Mouse (Mus musculus) gastrocnemius, adult 2 months (tissue): ENCODE results near the gene Ccdc97. TPM values are rescaled to one million over a fixed set of nuclear protein-coding genes. Genes with fewer than 3 reads are reported as not detected.

Experiments
- DNase-seq: peaks from one replicate; pipeline ENCODE4 v3.0.0; 2022
- H3K27ac ChIP-seq: fragments of 200-600 bp; 2 replicates; pipeline ENCODE4 v1.8.1; 2022; ENCODE audit warnings: mild to moderate bottlenecking
- H3K4me3 ChIP-seq: fragments of 200-600 bp; 2 replicates; pipeline ENCODE4 v1.8.1; 2022; ENCODE audit warnings: mild to moderate bottlenecking, moderate library complexity
- CTCF ChIP-seq: fragments of 200-600 bp; IDR thresholded peaks from 2 replicates; pipeline ENCODE4 v1.8.1; 2022; ENCODE audit warnings: antibody characterized with exemption, mild to moderate bottlenecking, moderate library complexity
- intact Hi-C: fragments of 180-260 bp; cut with DNase I; formaldehyde crosslinking; loops from one replicate; pipeline ENCODE4 v1.15.1; 2025
- total RNA-seq, 2 experiments: library from RNA; stranded (reverse); gene quantifications; 2 replicates each; pipeline ENCODE4 v1.2.3; 2021

The Ccdc97 gene
- total RNA-seq, 2 experiments from 2014 or later = 39.4 to 44.3 TPM

DNA sequence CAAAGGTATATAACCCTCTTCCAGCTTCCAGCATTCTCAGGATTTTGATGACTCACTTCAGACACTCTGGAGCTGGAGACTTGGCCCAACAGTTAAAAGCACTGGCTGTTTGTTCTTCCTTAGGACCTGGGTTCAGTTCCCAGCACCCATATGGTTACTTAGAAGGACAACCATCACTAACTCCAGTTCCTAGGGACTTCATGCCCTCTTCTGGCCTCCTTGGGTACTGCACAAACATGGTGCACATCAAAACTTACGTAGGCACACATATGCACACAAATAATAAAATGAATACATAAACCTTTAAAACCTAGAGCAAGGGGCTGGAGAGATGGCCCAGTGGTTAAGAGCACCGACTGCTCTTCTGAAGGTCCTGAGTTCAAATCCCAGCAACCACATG lies 16.5 kb downstream of the Ccdc97 start:
- TF ChIP-seq CTCF = peak; percentile 27; the same call in 1 of the 2 replicates
- Histone ChIP-seq H3K27ac (no peak overlapping the region), H3K4me3 (no peak overlapping the region)
- DNase-seq = no peak
- intact Hi-C loops = no loop called here

- intact Hi-C loops = no loop called here
- TF ChIP-seq CTCF = peak; percentile 30; the same call in 1 of the 2 replicates
- DNase-seq = no peak
Measured at GRCm38 (mm10) chr7:25700732-25701131, 18.2 kb downstream of the Ccdc97 start.

GRCm38 (mm10) chr7:25699851-25700250 lies 19.0 kb downstream of the Ccdc97 start:
- TF ChIP-seq CTCF = no peak
- no peak for DNase-seq
- Histone ChIP-seq H3K27ac (no peak overlapping the region), H3K4me3 (no peak overlapping the region)
- intact Hi-C loops = no loop called here

More at GRCm38 (mm10) chr7:25700732-25701131, 18.2 kb downstream of the Ccdc97 start:
- Histone ChIP-seq H3K4me3 (no peak overlapping the region), H3K27ac (no peak overlapping the region)

GRCm38 (mm10) chr7:25694104-25694503 lies 24.8 kb downstream of the Ccdc97 start:
- intact Hi-C loops = no loop called here
- TF ChIP-seq CTCF = no peak
- DNase-seq = no peak
- Histone ChIP-seq H3K27ac (no peak overlapping the region), H3K4me3 (no peak overlapping the region)

DNA sequence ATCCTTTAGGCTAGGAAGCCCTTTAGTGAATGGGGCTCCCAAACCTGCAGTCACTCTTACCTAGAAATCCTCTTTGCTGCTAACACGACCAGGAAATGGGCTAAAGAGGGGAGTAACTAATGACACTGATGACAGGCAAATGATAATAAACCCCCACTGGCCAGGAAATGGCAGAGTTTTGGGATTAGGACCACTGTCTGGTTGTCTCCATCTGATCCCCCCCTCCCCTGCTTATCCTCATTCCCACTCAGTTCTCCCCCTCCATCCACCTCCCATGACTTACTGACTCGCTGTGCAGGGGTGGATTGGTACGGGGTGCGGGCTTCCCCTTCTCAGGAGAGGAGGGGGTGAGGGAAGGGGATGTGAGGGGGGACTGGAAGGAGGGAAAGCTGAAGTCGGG lies 28.8 kb downstream of the Ccdc97 start:
- intact Hi-C loops = no loop called here

DNA sequence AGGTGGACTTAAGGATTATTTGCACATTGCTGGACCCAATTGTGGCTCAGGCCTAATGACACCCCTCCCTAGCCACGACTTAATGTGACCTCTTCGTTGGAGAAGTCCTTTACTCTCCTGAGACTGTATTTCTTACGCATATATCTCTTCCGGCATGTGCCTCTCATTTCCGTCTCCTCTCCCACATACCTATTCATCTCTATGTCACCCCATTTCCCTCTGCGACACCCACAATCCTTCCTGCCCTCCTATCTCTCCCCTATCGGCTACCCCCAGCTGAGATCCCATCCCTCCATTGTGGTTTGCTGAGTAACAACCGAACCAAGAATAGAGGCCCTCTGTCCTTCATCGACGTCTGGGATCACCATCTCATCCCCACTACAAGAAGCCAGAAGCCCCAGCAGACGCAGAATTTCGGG lies 29.3 kb downstream of the Ccdc97 start:
- intact Hi-C loops = loop anchor here (2.0 kb wide), 1 partner anchor 17 kb away; no protein-coding TSS in a partner anchor
- peak overlapping the region; percentile 90 for H3K27ac ChIP-seq
- peak overlapping the region; percentile 82 for H3K4me3 ChIP-seq
- no peak for TF ChIP-seq CTCF
- DNase-seq = no peak

More for the DNA sequence above, 28.8 kb downstream of the Ccdc97 start:
- DNase-seq = no peak
- H3K4me3 ChIP-seq = peak overlapping the region; percentile 82
- peak overlapping the region; percentile 90; the same call in 1 of the 2 replicates for H3K27ac ChIP-seq
- no peak for TF ChIP-seq CTCF

GRCm38 (mm10) chr7:25688810-25689586 lies 29.9 kb downstream of the Ccdc97 start:
- H3K4me3 ChIP-seq = peak overlapping the region; percentile 82
- TF ChIP-seq CTCF = no peak
- peak overlapping the region; percentile 90 for H3K27ac ChIP-seq
- intact Hi-C loops = loop anchor here (2.0 kb wide), 1 partner anchor 18 kb away; no protein-coding TSS in a partner anchor
- peak; percentile 83 for DNase-seq

GRCm38 (mm10) chr7:25687811-25688401 lies 31.0 kb downstream of the Ccdc97 start:
- peak overlapping the region; percentile 90 for H3K27ac ChIP-seq
- DNase-seq = peak; percentile 68
- intact Hi-C loops = loop anchor here (2.0 kb wide), 1 partner anchor 19 kb away; no protein-coding TSS in a partner anchor
- H3K4me3 ChIP-seq = peak overlapping the region; percentile 82
- TF ChIP-seq CTCF = peak; percentile 48

- intact Hi-C loops = no loop called here
- peak; percentile 88 for TF ChIP-seq CTCF
- Histone ChIP-seq H3K4me3 (peak within 1 kb of the TSS; percentile 82), H3K27ac (peak within 1 kb of the TSS; percentile 90)
- DNase-seq = peak; percentile 85
Measured at GRCm38 (mm10) chr7:25686680-25687531, 32.0 kb downstream of the Ccdc97 start, which contains the start of gene Tgfb1. TSS of gene Tgfb1 (plus strand) at chr7:25687002.

DNA sequence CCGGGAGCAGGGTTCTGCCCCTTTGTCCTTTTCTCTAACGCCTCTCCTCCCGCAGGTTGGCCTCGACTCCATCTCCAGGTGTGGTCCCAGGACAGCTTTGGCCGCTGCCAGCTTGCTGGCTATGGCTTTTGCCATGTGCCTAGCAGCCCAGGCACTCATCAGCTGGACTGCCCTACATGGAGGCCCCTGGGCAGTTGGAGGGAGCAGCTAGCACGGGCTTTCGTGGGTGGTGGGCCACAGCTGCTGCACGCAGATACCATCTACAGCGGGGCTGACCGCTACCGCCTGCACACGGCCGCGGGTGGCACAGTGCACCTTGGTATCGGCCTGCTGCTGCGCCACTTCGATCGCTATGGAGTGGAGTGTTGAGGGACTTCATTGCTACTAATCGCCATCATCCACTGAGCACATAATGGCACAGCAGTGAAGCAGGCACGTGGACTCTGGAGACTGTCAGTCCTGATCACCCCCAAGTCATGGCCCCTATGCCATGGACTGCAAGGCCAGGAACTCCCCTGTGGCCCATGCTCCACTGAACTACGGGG lies 32.9 kb downstream of the Ccdc97 start:
- no peak for TF ChIP-seq CTCF
- intact Hi-C loops = no loop called here
- peak overlapping the region; percentile 82 for H3K4me3 ChIP-seq
- peak overlapping the region; percentile 90 for H3K27ac ChIP-seq
- no peak for DNase-seq

DNA sequence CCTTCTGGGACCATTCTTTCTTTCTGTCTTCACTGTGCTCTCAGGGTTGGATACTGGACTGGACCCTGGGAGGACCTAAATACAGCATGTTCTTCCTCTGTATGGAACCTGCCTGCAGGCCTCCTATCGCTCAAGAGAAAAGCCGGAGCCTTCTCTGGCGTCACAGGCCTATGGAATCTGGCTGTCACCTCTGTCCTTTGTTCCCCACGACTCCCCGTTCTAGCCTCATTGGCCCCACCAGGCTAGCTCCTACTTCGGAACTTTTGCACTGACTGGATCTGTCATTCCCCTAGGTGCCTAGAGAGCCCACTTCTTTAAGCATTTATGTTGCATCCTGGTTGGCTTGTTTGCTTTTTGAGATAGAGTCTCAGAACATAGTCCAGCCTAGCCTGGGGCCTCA lies 34.2 kb downstream of the Ccdc97 start:
- intact Hi-C loops = no loop called here
- no peak overlapping the region for H3K27ac ChIP-seq

More for the DNA sequence above, 34.2 kb downstream of the Ccdc97 start:
- TF ChIP-seq CTCF = no peak
- no peak for DNase-seq
- no peak overlapping the region for H3K4me3 ChIP-seq
